19 mouse cellular contexts compared by ENCODE assay signal in genomic region chr14:62550121-62550520, GRCm38 (mm10). TPM values are rescaled to one million over a fixed set of nuclear protein-coding genes. Genes with fewer than 3 reads are reported as not detected.
"Had no signal": no experiment of that assay in that cellular context is flagged by ENCODE, and none has a peak within 500 bp of the region (broad histone marks: within the 10 kb centered on the region; RNA-seq: fewer than 3 reads in every experiment).

No protein-coding gene starts in this region.

- H3K9ac ChIP-seq: limb, embryonic 13.5 days; liver, embryonic 15.5 days; lung, embryonic 14.5 days; midbrain, embryonic 13.5 days; neural tube, embryonic 15.5 days had no signal

- DNase-seq: kidney, postnatal 14 days; layer of hippocampus, adult 9-11 months; left cerebral cortex, postnatal 4 days; lung, embryonic 14.5 days; right cerebral cortex, adult 18-20 months; right cerebral cortex, postnatal 25 days; thymus, postnatal 4 days had no signal

- H3K9me3 ChIP-seq: limb, embryonic 13.5 days; liver, embryonic 15.5 days; midbrain, embryonic 13.5 days; neural tube, embryonic 15.5 days had no signal

- ATAC-seq: inflammation-experienced regulatory T-cells, adult 6 months; midbrain, embryonic 13.5 days had no signal

- H3K36me3 ChIP-seq: limb, embryonic 13.5 days; liver, embryonic 15.5 days; midbrain, embryonic 13.5 days; neural tube, embryonic 15.5 days had no signal

- H3K4me3 ChIP-seq: limb, embryonic 13.5 days; liver, embryonic 15.5 days; midbrain, embryonic 13.5 days; myocyte; neural tube, embryonic 15.5 days had no signal

- H3K4me1 ChIP-seq: limb, embryonic 13.5 days had no signal

- H3K4me2 ChIP-seq: limb, embryonic 13.5 days; liver, embryonic 11.5 days; liver, embryonic 15.5 days; lung, embryonic 14.5 days; midbrain, embryonic 13.5 days; neural tube, embryonic 15.5 days had no signal

- H3K27ac ChIP-seq: limb, embryonic 13.5 days; liver, embryonic 15.5 days; midbrain, embryonic 13.5 days; neural tube, embryonic 15.5 days; stomach, postnatal 0 days had no signal

RNA-seq across cellular contexts. Expression of gene Fam124a, which starts 5.4 kb away (rescaled TPM):
- total RNA-seq: megakaryocyte-erythroid progenitor cell, adult 5-6 weeks had no signal
- polyA plus RNA-seq: inflammation-experienced regulatory T-cells, adult 6 months had no signal

RNA-seq across cellular contexts. Expression of gene Gm4131, which starts 16.6 kb away (rescaled TPM):
- total RNA-seq: layer of hippocampus, adult 18-20 months; left cerebral cortex, postnatal 4 days; megakaryocyte-erythroid progenitor cell, adult 5-6 weeks had no signal
- polyA plus RNA-seq: inflammation-experienced regulatory T-cells, adult 6 months; kidney, embryonic 14.5 days; liver, embryonic 11.5 days; liver, embryonic 15.5 days; lung, embryonic 14.5 days; midbrain, embryonic 13.5 days; myocyte; neural tube, embryonic 11.5 days; stomach, postnatal 0 days had no signal
